Mouse (Mus musculus): ENCODE data around the gene Rptn. TPM values are rescaled to one million over a fixed set of nuclear protein-coding genes. Genes with fewer than 3 reads are reported as not detected.
"Not testable (repeated sequence)": the region's sequence is repeated elsewhere in the genome, so short reads cannot be mapped to it uniquely, and the experiment has no call there.

Gene Rptn
- polyA plus RNA-seq, 1 experiment: 0.01 TPM

- TF ChIP-seq TAL1 (IDR thresholded peaks at IDR 0.05; ENCODE audit: low read length) (no peak), GATA1 (IDR thresholded peaks at IDR 0.05; ENCODE audit: low read length) (no peak)
- Histone ChIP-seq H3K4me3 (replicated peaks) (no peak overlapping the region), H3K9me3 (ENCODE audit: control insufficient read depth, low read length) (peaks cover 11% of the 10 kb centered on the region; the same call in 1 of the 2 replicates), H3K4me1 (ENCODE audit: control insufficient read depth) (no peaks in the 10 kb centered on the region), H3K36me3 (ENCODE audit: control insufficient read depth) (no peaks in the 10 kb centered on the region), H3K27me3 (ENCODE audit: control insufficient read depth) (peaks cover 73% of the 10 kb centered on the region)
Observed at GRCm38 (mm10) chr3:93446128-93446755, 52.7 kb downstream of the Rptn start.

- not testable (repeated sequence) for H3K4me3 ChIP-seq (replicated peaks); H3K4me1 ChIP-seq (ENCODE audit: control insufficient read depth); H3K36me3 ChIP-seq (ENCODE audit: control insufficient read depth)
- Histone ChIP-seq H3K27me3 (ENCODE audit: control insufficient read depth) (peaks cover 75% of the 10 kb centered on the region), H3K9me3 (ENCODE audit: control insufficient read depth, low read length) (peaks cover 11% of the 10 kb centered on the region; the same call in 1 of the 2 replicates)
Observed at GRCm38 (mm10) chr3:93446756-93447137, 53.2 kb downstream of the Rptn start.

GRCm38 (mm10) chr3:93447138-93447841 lies 53.8 kb downstream of the Rptn start:
- no peak for TF ChIP-seq TAL1 (IDR thresholded peaks at IDR 0.05; ENCODE audit: low read length)
- no peak for TF ChIP-seq GATA1 (IDR thresholded peaks at IDR 0.05; ENCODE audit: low read length)
- Histone ChIP-seq H3K9me3 (ENCODE audit: control insufficient read depth, low read length) (peaks cover 11% of the 10 kb centered on the region; the same call in 1 of the 2 replicates), H3K4me1 (ENCODE audit: control insufficient read depth) (no peaks in the 10 kb centered on the region), H3K4me3 (replicated peaks) (peak overlapping the region; percentile 28), H3K36me3 (ENCODE audit: control insufficient read depth) (no peaks in the 10 kb centered on the region), H3K27me3 (ENCODE audit: control insufficient read depth) (peaks cover 71% of the 10 kb centered on the region)

Other genes starting within 250 kb of the Rptn start
- gene Crnn, start 248.9 kb upstream of the Rptn start, polyA plus RNA-seq (2012): not detected in 2 replicates
- not detected in 2 replicates for gene Flg2, start 196.4 kb upstream of the Rptn start, polyA plus RNA-seq (2012)
- gene Flg, start 120.2 kb upstream of the Rptn start, polyA plus RNA-seq (2012): not detected in 2 replicates
- gene Hrnr, start 74.0 kb upstream of the Rptn start, polyA plus RNA-seq (2012): not detected in 2 replicates
- not detected in 2 replicates for gene Tchh, start 48.6 kb downstream of the Rptn start, polyA plus RNA-seq (2012)
- gene Tchhl1, start 75.1 kb downstream of the Rptn start, polyA plus RNA-seq (2012): not detected in 2 replicates
- gene S100a11, start 126.8 kb downstream of the Rptn start, polyA plus RNA-seq (2012): 0.24 and 0.37 TPM in 2 replicates
- gene S100a10, start 161.4 kb downstream of the Rptn start, polyA plus RNA-seq (2012): 0.07 and 0.11 TPM in 2 replicates

Data from erythroblast, embryonic 14.5 days (primary cell).